Mouse (Mus musculus) B cell, adult 2 months (primary cell): Measurements from ENCODE around the gene Tas2r107.
"Not testable (repeated sequence)": the region's sequence is repeated elsewhere in the genome, so short reads cannot be mapped to it uniquely, and the experiment has no call there.

Experiments used
- DNase-seq, 2 experiments: peaks; one replicate each; pipeline ENCODE4 v3.0.0; 2022

Tas2r107 gene

GRCm38 (mm10) chr6:131660049-131660448 is at the start of gene Tas2r107:
Gene Tas2r107, minus strand, starts transcription at chr6:131660149.
- no peak for DNase-seq

GRCm38 (mm10) chr6:131689963-131690362 is 30.0 kb upstream of the Tas2r107 start, which contains the start of gene Tas2r114:
Gene Tas2r114, minus strand, starts transcription at chr6:131690063.
- no peak for DNase-seq

GRCm38 (mm10) chr6:131687395-131687794 is 27.4 kb upstream of the Tas2r107 start, which contains the start of gene Tas2r105:
Gene Tas2r105, minus strand, starts transcription at chr6:131687495.
- no peak for DNase-seq

- no peak for DNase-seq
Measured at GRCm38 (mm10) chr6:131685644-131686043, 25.7 kb upstream of the Tas2r107 start, which contains the start of gene Tas2r104. Gene Tas2r104, minus strand, starts transcription at chr6:131685744.

- no peak for DNase-seq
Measured at GRCm38 (mm10) chr6:131678786-131679185, 18.8 kb upstream of the Tas2r107 start, which contains the start of gene Tas2r106. Gene Tas2r106, minus strand, starts transcription at chr6:131678886.

- DNase-seq: no peak
Measured at GRCm38 (mm10) chr6:131630812-131631211, 29.1 kb downstream of the Tas2r107 start, which contains the start of gene Tas2r130. Gene Tas2r130, minus strand, starts transcription at chr6:131630912.

GRCm38 (mm10) chr6:131609956-131610355 is 50.0 kb downstream of the Tas2r107 start:
- not testable (repeated sequence) for DNase-seq
